In genomic region chrX:60178025-60178743, GRCm38 (mm10) we compare ENCODE assay signal across 8 mouse cellular contexts. TPM values are rescaled to one million over a fixed set of nuclear protein-coding genes. Genes with fewer than 3 reads are reported as not detected.
DNase-seq lines count a peak whose midpoint lies in the region; ATAC-seq and TF ChIP-seq lines count a peak whose summit lies in the region.

No protein-coding gene starts in this region.

- peaks cover 59% of the 10 kb centered on the region for H3K4me1 ChIP-seq in E14TG2a.4 (replicated peaks; ENCODE audit: low read depth, low read length)
- H3K4me1 ChIP-seq in embryonic facial prominence, embryonic 15.5 days = no peaks in the 10 kb centered on the region
- 0 out of 2 replicates have a peak, but pooled peaks cover 5% of the 10 kb centered on the region for H3K4me1 ChIP-seq in limb, embryonic 15.5 days
- H3K4me1 ChIP-seq in stomach, postnatal 0 days (replicated peaks; ENCODE audit: control insufficient read depth, insufficient read depth) = no peaks in the 10 kb centered on the region

- peak overlapping the region; percentile 82 for H3K4me3 ChIP-seq in E14TG2a.4 (replicated peaks; ENCODE audit: low read length)
- H3K4me3 ChIP-seq in embryonic facial prominence, embryonic 15.5 days (replicated peaks) = peak overlapping the region; percentile 27
- peak overlapping the region; percentile 30 for H3K4me3 ChIP-seq in limb, embryonic 15.5 days
- H3K4me3 ChIP-seq in stomach, postnatal 0 days (ENCODE audit: low read depth, low read length) = peak overlapping the region; percentile 22; the same call in 1 of the 2 replicates

- no peak overlapping the region for H3K9ac ChIP-seq in embryonic facial prominence, embryonic 15.5 days
- no peak overlapping the region for H3K9ac ChIP-seq in limb, embryonic 15.5 days
- H3K9ac ChIP-seq in stomach, postnatal 0 days (ENCODE audit: low read length) = no peak overlapping the region

- WGBS in embryonic facial prominence, embryonic 15.5 days = 13% methylated on average over 19 of the region's 19 CpGs
- 9% methylated on average over 19 of the region's 19 CpGs for WGBS in limb, embryonic 15.5 days
- WGBS in stomach, postnatal 0 days = 10% methylated on average over 19 of the region's 19 CpGs

- no peaks in the 10 kb centered on the region for H3K9me3 ChIP-seq in E14TG2a.4 (ENCODE audit: low read length)
- H3K9me3 ChIP-seq in embryonic facial prominence, embryonic 15.5 days (replicated peaks) = no peaks in the 10 kb centered on the region
- H3K9me3 ChIP-seq in limb, embryonic 15.5 days = no peaks in the 10 kb centered on the region
- no peaks in the 10 kb centered on the region for H3K9me3 ChIP-seq in stomach, postnatal 0 days (ENCODE audit: control insufficient read depth, low read length)

- peak; percentile 41; the same call in 1 of the 2 replicates for ATAC-seq in frontal cortex, adult (ENCODE audit: low TSS enrichment)
- no peak for ATAC-seq in embryonic facial prominence, embryonic 15.5 days (ENCODE audit: insufficient number of reproducible peaks, low FRiP score, low TSS enrichment, low read depth)
- ATAC-seq in limb, embryonic 15.5 days (ENCODE audit: insufficient number of reproducible peaks, low FRiP score, low TSS enrichment, low read depth) = no peak
- ATAC-seq in stomach, postnatal 0 days (ENCODE audit: low FRiP score, low TSS enrichment) = no peak

- H3K27ac ChIP-seq in embryonic facial prominence, embryonic 15.5 days (replicated peaks) = no peak overlapping the region
- H3K27ac ChIP-seq in limb, embryonic 15.5 days = no peak overlapping the region
- H3K27ac ChIP-seq in stomach, postnatal 0 days (replicated peaks) = no peak overlapping the region

- no peak for TF ChIP-seq CTCF in E14TG2a.4 (conservative IDR thresholded peaks at IDR 0.05; ENCODE audit: low read length)
- no peak for TF ChIP-seq CTCF in stomach, postnatal 0 days (IDR thresholded peaks at IDR 0.05; ENCODE audit: low read depth)

- no peaks in the 10 kb centered on the region for H3K27me3 ChIP-seq in E14TG2a.4 (ENCODE audit: insufficient read depth, low read length)
- peaks cover 18% of the 10 kb centered on the region for H3K27me3 ChIP-seq in embryonic facial prominence, embryonic 15.5 days
- H3K27me3 ChIP-seq in limb, embryonic 15.5 days = peaks cover 10% of the 10 kb centered on the region; the same call in 1 of the 2 replicates
- H3K27me3 ChIP-seq in stomach, postnatal 0 days (ENCODE audit: control insufficient read depth, insufficient read depth, low read length) = no peaks in the 10 kb centered on the region

- peak overlapping the region; percentile 59 for H3K4me2 ChIP-seq in embryonic facial prominence, embryonic 15.5 days (replicated peaks)
- peak overlapping the region; percentile 55 for H3K4me2 ChIP-seq in limb, embryonic 15.5 days
- H3K4me2 ChIP-seq in stomach, postnatal 0 days (replicated peaks; ENCODE audit: low read depth) = peak overlapping the region; percentile 49

- H3K36me3 ChIP-seq in E14TG2a.4 (ENCODE audit: insufficient read depth, low read length) = no peaks in the 10 kb centered on the region
- no peaks in the 10 kb centered on the region for H3K36me3 ChIP-seq in embryonic facial prominence, embryonic 15.5 days
- H3K36me3 ChIP-seq in limb, embryonic 15.5 days = no peaks in the 10 kb centered on the region
- no peaks in the 10 kb centered on the region for H3K36me3 ChIP-seq in stomach, postnatal 0 days (ENCODE audit: control insufficient read depth, insufficient read depth, low read length)

- no peak for DNase-seq in frontal cortex, postnatal 14 days (ENCODE audit: low spot score in 2 of 2)
- no peak for DNase-seq in stomach, postnatal 0 days (ENCODE audit: low spot score)
- DNase-seq in gastrocnemius, adult 18-20 months (ENCODE audit: low spot score) = no peak
- no peak for DNase-seq in gastrocnemius, postnatal 10 days

- no peak for TF ChIP-seq EP300 in stomach, postnatal 0 days (optimal IDR thresholded peaks at IDR 0.05)

RNA-seq across cellular contexts. Expression of gene Mcf2, which starts 0.7 kb away (rescaled TPM):
- polyA plus RNA-seq in embryonic facial prominence, embryonic 15.5 days (2015; fragmentation: Nextera tagmentation; extraction: Ambion mirVana) = 0.07 and 0.09 TPM in 2 replicates
- 0.12 and 0.19 TPM in 2 replicates for polyA plus RNA-seq in limb, embryonic 15.5 days (2015; fragmentation: Nextera tagmentation; extraction: Ambion mirVana)
- 0.02 and 0.04 TPM in 2 replicates for polyA plus RNA-seq in stomach, postnatal 0 days (2015; fragmentation: Nextera tagmentation; extraction: Ambion mirVana)
- total RNA-seq in gastrocnemius, adult 18-20 months (2021) = not detected
- total RNA-seq in gastrocnemius, postnatal 10 days (2021) = under 1 TPM in 1 of 2 experiments, not detected in 1; 0.07 TPM

Comparison
In these comparisons a context has a peak if more than half of its experiments do, and no peak if none do; other contexts are left out.
1. H3K4me3 ChIP-seq: peak in every context shown above with its lines; median percentile 82 in E14TG2a.4; 30 in limb, embryonic 15.5 days; 27 in embryonic facial prominence, embryonic 15.5 days; 22 in stomach, postnatal 0 days.